Mouse (Mus musculus) splenic B cell, adult 2 months (primary cell): ENCODE measurements around the gene Tm4sf4.

Source experiments
- DNase-seq: peaks from one replicate; pipeline ENCODE4 v3.0.0-alpha.2; 2011; ENCODE audit warnings: low read depth, low spot score
- H3K27me3 ChIP-seq: 2 replicates; pipeline ENCODE4 v1.6.1; 2012; ENCODE audit warnings: mild to moderate bottlenecking, low read length, moderate library complexity, mixed read lengths; ENCODE audit not compliant: control insufficient read depth, poor library complexity, insufficient read depth, severe bottlenecking
- H3K36me3 ChIP-seq: 2 replicates; pipeline ENCODE4 v1.6.1; 2012; ENCODE audit warnings: mild to moderate bottlenecking, low read length, moderate library complexity, mixed read lengths; ENCODE audit not compliant: control insufficient read depth, poor library complexity, insufficient read depth, severe bottlenecking

Tm4sf4 gene

DNA sequence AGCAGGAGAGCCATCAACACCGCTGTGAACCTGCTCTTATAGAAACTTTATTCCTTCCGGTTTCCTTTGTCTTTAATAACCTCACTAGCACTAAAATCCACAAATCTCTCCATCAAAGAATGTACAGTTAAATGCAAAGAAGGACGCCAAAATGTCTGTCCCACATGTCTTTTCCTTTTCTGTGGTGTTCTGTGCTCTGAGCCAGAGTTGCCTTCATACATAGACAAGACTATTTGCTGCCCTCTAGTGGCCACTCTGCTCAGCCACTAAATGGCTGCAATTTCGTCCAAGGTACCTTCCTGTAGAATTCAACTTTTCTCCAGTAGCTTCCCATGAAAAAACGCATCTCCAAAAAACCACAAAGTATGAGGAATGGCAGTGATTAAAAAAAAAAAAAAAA, 23.3 kb downstream of the Tm4sf4 start:
- H3K36me3 ChIP-seq = no peaks in the 10 kb centered on the region
- peak; percentile 32 for DNase-seq
- no peaks in the 10 kb centered on the region for H3K27me3 ChIP-seq

DNA sequence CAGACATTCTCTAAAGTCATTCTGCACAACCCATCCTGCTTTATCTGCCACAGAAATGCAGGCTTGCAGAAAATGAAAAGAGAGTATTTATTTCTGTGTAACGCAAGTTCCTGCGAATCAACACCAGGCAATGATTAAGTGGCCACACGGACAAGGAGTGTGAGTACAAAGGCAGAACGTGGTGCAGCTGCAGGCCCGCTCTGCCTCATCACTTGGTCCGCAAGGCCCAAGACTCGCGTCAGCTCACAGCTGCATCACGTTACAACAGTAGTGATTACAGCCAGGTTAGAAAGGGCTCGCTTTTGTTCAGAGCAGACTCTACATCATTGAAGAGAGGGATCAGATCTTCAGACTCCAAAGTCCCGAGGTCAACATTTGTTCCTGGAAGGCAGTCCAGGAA, 33.5 kb downstream of the Tm4sf4 start:
- no peak for DNase-seq
- Histone ChIP-seq H3K27me3 (no peaks in the 10 kb centered on the region), H3K36me3 (no peaks in the 10 kb centered on the region)

DNA sequence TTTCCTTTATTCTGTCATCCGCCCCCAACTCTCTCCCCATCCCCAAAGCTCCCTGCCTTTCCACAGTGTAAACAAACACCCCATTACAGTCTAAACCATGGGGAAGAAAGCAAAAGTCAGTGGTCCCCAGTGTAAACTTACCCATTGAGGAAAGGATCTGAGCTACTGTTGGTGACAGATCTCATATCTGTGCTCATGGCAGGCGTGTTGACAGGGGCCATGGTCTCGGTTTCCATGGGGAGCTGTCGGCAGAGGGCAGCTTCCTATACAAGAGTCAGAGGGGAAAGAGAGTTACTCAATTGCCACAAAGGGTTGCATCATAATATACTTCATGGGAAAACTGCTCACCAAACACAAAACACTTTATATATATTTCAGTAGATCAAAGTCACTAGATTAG, 38.2 kb downstream of the Tm4sf4 start:
- H3K27me3 ChIP-seq = no peaks in the 10 kb centered on the region
- no peak for DNase-seq
- no peaks in the 10 kb centered on the region for H3K36me3 ChIP-seq

DNA sequence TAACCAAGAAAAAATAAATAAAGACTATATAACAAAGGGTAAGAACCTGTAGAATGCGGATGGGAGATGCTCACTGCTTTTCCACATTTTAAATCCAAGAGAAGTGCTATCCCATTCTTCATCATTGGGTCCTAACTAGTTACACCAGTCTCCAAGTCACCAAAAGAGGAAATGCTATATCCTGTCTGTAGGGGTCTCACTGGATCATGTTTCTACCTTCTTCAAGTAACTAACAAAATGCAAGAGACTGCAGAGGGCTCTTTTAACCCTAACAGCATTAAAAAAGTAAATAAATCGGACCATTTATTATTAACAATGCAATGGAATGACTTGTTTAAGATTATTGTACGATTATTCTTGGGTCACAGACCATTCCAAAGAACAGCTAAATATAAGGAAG, 41.2 kb downstream of the Tm4sf4 start:
- Histone ChIP-seq H3K36me3 (no peaks in the 10 kb centered on the region), H3K27me3 (no peaks in the 10 kb centered on the region)
- no peak for DNase-seq

DNA sequence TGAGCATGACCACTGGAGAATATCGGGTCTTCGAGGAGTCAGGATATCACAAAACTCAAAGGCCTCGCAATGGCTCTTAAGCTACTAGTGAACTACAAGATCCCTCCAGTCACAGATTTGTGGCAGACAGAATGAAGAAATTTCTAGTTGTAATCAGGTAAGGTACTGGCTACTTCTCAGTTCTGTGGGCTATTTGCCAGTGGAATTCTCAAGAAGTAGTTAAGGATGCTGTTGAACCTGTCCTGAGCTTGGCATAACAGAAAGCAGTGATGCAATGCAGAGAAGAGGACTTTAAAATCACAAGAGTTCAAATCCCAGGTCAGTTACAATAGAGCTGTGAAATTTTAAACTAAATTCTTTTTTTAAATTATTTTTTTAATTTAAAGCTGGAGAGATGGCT, 44.2 kb downstream of the Tm4sf4 start:
- no peaks in the 10 kb centered on the region for H3K36me3 ChIP-seq
- no peak for DNase-seq

DNA sequence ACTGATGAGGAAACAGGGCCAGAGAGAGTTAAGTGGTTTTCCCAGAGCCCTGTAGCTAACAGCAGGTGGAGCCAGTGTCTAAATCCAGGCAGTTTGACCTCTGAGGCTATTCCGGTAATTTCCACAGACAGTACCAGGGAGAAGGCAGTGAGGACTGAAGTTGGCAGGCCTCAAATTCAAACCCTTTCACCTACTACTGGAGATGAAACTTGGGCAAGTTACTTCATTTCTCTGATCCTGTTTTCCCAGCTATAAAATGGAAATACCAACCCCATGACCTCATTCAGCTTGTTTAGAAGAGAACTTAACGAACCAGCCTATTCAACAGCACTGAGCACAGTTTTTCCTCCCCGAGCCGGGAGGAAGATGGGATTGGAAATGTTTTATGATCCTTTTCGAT, 45.2 kb downstream of the Tm4sf4 start:
- H3K36me3 ChIP-seq = no peaks in the 10 kb centered on the region

More for the DNA sequence above, 44.2 kb downstream of the Tm4sf4 start:
- no peaks in the 10 kb centered on the region for H3K27me3 ChIP-seq

DNA sequence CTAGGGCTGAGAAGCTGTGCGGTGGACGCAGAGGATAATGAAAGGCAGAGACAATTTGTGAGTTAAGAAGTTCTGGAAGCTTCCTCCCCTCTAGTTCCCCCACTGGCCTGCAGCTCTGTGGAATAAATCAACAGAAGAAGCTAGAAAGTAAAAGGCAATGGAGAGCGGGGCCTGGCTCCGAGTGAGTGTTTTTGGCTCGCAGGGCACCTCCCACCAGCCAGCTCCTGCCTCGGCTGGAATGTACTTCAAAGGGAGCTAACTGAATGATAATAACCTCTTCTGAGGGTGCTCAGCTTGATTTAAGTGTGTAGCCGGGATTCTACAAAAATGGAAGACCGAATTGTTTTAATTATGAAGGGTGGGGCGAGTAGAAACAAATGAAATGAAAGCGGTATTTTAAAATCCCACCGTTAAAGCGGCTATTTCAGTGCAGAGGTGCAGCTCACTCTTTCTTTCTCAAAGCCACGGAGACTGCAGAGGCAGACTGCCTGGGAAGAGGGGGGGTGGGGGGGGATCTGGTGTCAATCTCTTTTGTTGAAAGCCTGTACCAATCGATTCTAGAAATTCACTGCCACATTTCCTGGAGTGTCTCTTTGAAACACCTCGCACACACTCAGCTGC, 46.0 kb downstream of the Tm4sf4 start:
- DNase-seq = no peak
- no peaks in the 10 kb centered on the region for H3K36me3 ChIP-seq
- no peaks in the 10 kb centered on the region for H3K27me3 ChIP-seq

More for the DNA sequence above, 45.2 kb downstream of the Tm4sf4 start:
- DNase-seq = no peak
- no peaks in the 10 kb centered on the region for H3K27me3 ChIP-seq

DNA sequence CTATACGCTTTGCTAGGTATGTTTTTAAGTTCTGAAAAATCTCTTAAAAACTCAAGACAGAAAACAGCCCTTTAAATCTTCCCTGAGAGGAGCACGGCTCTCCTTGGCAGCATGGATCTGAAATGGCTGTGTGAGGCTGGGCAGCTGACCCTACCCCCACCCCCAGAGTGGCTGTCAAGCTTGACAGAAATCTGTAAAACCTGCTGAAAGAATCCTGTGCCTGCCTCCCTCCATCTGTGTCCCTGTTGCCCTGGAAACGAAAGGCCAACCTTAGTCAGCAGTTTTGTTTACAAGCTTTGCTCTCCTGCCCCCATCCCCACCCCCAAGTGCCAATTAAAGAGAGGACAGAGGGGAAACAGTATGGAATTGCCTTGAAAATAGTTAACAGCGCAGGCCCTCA, 47.3 kb downstream of the Tm4sf4 start:
- no peaks in the 10 kb centered on the region for H3K36me3 ChIP-seq
- H3K27me3 ChIP-seq = no peaks in the 10 kb centered on the region
- DNase-seq = no peak

DNA sequence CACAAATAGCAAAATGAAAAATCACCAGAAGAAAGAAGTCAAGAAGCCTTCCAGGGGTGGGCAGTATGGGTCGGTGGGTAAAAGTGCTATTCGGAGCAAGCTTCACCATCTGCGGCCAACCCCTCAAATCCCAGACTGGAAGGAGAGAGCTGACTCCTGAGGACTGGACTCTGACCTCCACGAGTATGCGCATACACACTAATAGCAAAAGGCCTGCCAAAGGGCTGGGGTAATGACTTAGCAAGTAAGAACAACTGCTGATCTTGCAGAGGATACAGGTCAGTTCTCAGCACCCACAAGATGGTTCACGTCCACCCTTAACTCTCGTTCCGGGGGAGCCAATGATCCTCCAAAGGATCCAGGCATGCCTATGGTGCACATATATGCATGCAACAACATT, 49.3 kb downstream of the Tm4sf4 start:
- no peak for DNase-seq
- H3K36me3 ChIP-seq = no peaks in the 10 kb centered on the region
- H3K27me3 ChIP-seq = no peaks in the 10 kb centered on the region

DNA sequence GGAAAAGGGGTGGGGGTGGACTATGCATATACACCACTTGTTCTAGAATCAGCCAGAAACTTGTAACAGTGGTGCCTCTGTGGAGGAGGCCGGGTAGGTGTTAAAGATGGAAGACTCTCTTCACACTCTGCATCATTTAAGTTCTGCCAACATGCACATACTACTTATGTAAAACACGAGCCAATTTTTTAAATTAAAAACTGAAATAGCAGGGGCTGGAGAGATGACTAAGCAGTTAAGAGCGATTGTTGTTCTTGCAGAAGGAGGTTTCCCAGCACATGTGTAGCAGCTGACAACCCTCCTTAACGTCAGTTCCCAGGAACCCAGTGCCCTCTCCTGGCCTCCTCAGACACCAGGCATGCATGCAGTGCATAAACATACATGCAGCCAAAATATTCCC, 55.5 kb downstream of the Tm4sf4 start:
- no peak for DNase-seq
- Histone ChIP-seq H3K27me3 (no peaks in the 10 kb centered on the region), H3K36me3 (no peaks in the 10 kb centered on the region)

DNA sequence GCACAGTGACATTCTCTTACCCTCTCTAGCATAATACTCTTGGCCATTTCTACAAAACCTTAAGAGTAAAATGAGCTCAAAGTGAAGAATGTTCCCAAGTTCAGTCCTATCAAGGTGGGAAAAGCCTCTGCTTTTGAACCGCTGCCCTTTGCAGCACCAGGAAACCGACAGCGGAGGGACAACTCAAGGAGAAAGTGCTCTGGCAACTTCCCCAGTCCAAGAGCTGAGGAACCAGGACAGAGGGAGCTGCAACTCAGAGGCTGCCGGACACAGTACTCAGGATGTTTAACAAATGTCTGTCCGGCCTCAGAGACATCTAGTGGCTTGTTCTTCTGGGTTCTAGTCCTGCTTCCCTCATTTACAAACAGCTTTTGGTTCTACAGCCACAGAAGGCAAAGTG, 56.9 kb downstream of the Tm4sf4 start:
- no peaks in the 10 kb centered on the region for H3K27me3 ChIP-seq
- no peak for DNase-seq
- H3K36me3 ChIP-seq = no peaks in the 10 kb centered on the region

DNA sequence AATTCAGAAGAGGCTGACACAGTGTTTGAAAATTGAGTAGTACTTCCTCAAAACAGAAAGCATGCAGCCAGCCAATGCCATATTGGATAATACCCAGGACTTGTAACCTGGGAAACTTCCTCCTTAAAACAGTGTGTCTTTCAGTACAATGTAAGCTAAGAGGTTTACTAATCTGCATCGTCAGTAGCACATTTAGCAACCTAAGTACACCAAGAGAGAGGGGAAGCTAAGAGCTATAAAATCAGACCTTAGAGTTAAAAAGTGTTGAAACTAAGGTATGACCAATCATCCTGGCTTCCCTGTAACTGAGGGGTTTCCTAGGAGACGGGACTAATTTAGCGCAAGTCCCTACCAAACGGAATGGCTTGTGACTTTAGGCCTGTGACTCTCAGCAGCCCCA, 61.0 kb downstream of the Tm4sf4 start:
- no peaks in the 10 kb centered on the region for H3K36me3 ChIP-seq
- DNase-seq = no peak
- no peaks in the 10 kb centered on the region for H3K27me3 ChIP-seq

DNA sequence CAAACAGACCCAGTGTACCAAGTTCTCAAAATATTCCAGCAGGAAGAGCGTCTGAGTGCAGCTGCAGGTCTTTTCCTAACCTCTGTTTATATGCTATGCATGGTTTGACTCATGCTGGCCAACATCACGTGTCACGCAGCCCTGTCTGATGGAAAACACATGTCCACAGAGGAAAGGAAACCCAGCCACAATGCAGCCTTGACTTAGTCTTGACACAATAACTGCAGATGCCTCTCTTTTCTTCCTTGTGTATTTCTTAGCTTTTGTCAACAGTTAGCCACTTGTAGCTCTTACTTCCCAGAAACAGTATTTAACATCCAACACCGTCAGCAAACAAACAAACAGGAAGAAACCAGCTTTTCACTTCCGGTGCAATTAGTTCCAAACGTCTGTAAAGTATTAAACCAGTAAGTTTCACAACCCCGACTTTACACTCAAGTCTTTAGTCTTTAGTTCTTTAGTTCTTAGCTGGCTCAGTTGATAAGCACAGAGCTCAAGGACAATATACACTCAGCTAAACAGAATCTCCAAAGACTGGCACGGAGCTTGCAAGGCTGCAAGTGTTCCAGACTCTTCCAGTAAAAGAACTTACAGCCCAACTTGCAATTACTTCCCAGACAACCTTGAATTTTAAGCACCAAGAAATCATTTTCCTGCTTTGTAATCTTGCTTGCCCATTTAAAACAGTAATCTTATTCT, 62.5 kb downstream of the Tm4sf4 start:
- no peak for DNase-seq
- no peaks in the 10 kb centered on the region for H3K36me3 ChIP-seq
- H3K27me3 ChIP-seq = no peaks in the 10 kb centered on the region
